Mouse (Mus musculus) testis, adult 2 months (tissue): ENCODE results near the gene BC061237.
"Not testable (repeated sequence)": the region's sequence is repeated elsewhere in the genome, so short reads cannot be mapped to it uniquely, and the experiment has no call there.

Experiments
- CTCF ChIP-seq: fragments of 200-500 bp; IDR thresholded peaks from 2 replicates; pipeline ENCODE4 v1.5.1; 2012; ENCODE audit warnings: low read depth, mild to moderate bottlenecking, inconsistent platforms, low read length, moderate library complexity; ENCODE audit not compliant: control insufficient read depth, insufficient read depth, insufficient replicate concordance
- POLR2A ChIP-seq: fragments of 200-500 bp; IDR thresholded peaks from 2 replicates; pipeline ENCODE4 v1.6.1; 2012; ENCODE audit warnings: low read depth, mild to moderate bottlenecking, inconsistent platforms, low read length, moderate library complexity; ENCODE audit not compliant: control insufficient read depth

DNA sequence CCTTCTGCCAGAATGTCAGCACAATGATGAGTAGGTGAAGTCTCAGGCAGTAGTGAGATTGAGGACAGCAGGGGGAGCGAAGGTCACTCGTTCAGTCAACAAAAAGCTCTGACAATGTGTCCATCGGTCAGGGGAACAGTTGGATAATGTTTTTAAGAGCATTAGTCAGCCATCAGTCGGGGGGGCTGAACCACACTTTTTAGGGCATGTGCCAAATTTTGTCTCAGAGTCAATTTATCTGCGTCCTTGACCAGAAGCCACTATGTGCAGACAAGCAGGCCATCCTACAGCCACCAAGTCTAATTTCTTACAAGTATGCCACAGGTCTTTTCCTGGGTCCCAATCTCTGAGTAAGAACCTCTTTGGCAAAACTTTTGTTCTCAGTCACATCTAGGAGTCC, 55.7 kb downstream of the BC061237 start:
- TF ChIP-seq CTCF, POLR2A: not testable (repeated sequence)
